Mouse (Mus musculus): ENCODE measurements at regions not wholly inside any gene's neighbourhood (a gene's known extent, or its start where the extent isn't known, plus 50 kb on each side); places are given as distances from the start of the nearest gene placed in this dataset.

- no peak for TF ChIP-seq GATA1 (IDR thresholded peaks at IDR 0.05; ENCODE audit: borderline replicate concordance, low read length)
- TF ChIP-seq FLI1 (IDR thresholded peaks at IDR 0.05; ENCODE audit: low read length), result no peak
Observed at GRCm38 (mm10) chr5:53329591-53329990, 62.7 kb downstream of the Smim20 start.

All from megakaryocyte, embryonic 14.5 days (primary cell).